Mouse (Mus musculus) ES-CJ7 (cell line): Measurements from ENCODE around the gene Efemp2.

Experiments
- DNase-seq: peaks from one replicate; pipeline ENCODE4 v3.0.0; 2011; ENCODE audit warnings: low read depth, low spot score

Efemp2 gene

GRCm38 (mm10) chr19:5473720-5474119, at the start of gene Efemp2:
Efemp2 (plus strand) TSS chr19:5473954.
- DNase-seq: peak; percentile 76

GRCm38 (mm10) chr19:5424092-5424781, 49.5 kb upstream of the Efemp2 start:
- DNase-seq: peak; percentile 58

DNA sequence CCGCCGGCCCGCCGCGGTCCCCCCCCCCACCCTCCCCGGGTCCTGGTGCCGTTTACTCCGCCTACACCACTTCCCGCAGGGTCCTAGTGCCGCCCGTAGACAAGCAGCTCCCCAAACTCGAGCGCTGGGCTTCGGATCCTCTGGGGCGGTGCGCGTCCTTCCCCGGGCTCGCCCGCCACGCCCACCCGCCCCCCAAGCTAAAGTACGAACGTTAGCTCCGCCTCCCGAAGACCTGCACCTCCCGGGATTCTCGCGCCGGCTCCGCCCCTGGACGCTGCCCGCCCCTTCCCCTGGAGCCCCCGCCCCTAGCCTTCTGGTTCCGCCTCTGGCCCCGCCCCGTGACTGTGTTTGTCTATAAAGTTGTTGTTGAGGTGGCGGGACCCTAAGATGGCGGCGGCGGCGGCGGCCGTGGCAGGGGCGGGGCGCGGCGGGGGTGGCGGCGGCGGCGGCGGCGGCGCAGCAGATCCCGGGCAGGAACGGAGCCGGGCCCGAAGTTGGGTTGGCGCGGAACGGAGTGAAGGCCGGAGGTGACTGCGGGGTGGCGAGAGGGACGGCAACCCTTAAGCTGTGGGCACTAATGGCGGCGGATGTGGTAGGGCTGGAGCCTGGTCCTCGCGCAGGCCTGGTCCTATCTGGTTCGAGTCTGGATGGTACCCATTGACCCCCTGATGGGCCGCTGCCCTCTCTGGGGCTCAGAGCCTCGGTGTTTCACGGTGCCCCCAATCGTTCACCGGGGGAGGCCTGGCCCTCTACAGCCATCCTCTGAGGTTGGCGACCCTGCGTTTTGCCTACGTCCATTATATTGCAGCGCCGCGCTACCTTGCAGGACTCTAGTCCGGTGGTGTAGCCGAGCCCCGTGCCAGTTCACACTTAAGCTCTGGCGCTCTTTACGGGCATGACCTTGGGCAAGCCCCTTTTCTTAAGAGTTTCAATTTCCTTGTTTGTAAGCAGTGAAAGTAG, 48.7 kb upstream of the Efemp2 start, which contains the start of the genes Drap1 and AI837181:
TSS of gene Drap1 (minus strand) at position 198 of the 960 bp plus-strand sequence.
TSS of gene AI837181 (plus strand) at position 363 of the 960 bp plus-strand sequence.
- peak; percentile 95 for DNase-seq

GRCm38 (mm10) chr19:5425906-5426565, 47.7 kb upstream of the Efemp2 start:
- no peak for DNase-seq

DNA sequence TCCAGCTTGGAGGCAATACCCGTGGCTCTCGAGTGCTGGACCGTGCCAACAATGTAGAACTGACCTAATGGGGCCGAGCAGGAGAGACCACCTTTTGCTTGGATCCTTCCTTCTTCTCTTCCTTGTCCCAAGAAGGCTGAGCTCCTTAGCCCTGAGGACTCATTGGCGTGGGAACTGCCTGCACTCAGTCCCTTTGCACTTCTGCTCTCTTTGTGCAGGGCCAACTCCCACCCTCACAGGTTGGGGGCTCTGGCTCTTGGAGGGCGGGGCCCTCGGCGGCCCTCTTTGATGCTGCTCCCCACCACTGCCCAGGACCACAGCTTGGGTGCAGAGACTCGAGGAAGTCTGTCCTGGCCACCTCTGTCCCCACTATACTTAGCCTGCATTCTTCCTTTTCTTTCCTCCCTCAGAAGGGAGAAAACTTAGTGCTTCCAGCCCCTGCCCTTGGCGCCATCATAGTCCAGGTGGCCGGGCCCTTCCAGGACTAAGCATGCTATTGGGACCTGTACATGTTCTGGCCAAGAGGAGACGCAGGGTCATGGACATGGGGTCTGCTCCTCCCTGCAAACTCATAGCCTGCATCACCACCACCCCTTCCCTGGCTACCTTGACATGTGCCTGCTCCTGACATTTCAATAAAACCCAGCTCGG, 47.0 kb upstream of the Efemp2 start:
- no peak for DNase-seq

DNA sequence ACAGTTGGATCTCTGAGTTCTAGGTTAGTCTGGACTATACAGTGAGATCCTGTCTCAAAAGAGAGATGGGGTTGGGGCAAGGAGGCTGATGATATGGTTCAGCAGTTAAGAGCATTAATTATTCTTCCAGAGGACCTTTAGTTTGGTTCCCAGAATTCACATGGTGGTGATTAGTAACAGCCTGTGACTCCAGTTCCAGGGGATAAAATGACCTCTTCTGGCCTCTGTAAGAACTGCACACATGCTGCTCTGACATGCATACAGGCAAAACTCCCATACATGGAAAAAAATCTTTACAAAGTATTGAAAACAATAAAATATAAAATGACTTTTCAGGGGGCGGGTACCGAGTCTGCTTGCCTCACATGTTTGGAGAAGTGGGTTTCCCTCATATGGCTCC, 45.7 kb upstream of the Efemp2 start:
- DNase-seq: peak; percentile 54

DNA sequence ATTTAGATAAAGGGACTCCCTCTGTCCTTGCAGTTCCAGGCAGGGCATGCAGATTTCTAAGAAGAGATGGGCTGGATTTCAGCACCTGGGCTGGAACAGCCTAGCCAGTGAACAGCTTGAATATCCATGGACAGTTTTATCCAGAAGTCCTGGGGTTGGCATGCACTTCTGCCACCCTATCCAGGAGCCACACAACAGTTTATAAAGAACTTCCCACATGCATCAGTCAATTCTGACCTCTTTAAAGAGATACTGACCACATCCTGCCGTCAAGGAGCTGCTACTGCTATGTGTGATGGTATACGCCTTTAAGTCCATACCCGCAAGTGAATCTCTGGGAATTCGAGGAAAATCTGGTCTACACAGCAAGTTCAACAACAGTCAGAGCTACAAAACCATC, 44.5 kb upstream of the Efemp2 start:
- DNase-seq: no peak

DNA sequence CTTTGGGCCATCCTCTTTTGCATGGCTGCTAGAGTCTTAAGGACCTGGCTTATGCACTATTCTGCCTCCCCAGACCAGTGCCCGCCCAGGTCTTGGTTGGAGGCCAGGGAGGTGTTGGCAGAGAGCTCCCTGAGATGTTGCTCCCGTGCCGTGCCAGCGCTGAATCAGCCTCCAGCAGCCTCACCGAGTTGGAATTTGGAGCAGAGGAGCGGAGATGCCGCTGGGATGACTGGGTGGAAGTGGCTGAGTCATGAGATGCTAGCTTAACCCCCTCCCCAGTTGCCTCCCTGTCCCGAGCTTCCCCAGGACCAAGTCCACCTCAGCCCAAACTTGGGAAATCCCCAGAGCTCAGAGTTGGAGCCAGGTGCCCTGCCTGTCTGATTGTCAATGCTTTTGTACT, 43.9 kb upstream of the Efemp2 start:
- DNase-seq: no peak

GRCm38 (mm10) chr19:5430408-5430807, 43.3 kb upstream of the Efemp2 start:
- DNase-seq: no peak

- no peak for DNase-seq
These were observed 41.8 kb upstream of the Efemp2 start for GRCm38 (mm10) chr19:5431911-5432464.

GRCm38 (mm10) chr19:5432992-5433852, 40.5 kb upstream of the Efemp2 start:
- peak; percentile 57 for DNase-seq

DNA sequence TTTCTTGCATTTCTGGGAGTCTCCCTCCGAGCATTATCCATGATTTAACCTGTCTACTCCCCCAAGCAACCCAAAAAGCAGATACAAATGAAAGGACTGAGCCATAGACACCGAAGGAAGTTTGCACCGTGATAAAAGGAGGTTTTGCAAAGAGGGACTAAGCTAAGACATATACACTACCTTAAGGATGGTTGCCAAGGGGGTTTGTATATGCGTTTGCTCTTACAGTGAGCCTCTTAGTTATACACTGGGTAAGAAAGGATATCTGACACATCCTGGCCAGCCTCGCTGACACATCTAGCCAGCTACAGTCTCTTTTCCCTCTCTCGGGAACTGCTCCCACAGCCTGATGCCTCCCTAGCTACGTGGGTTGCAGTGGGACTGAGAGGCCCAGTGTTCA, 39.8 kb upstream of the Efemp2 start:
- no peak for DNase-seq

DNA sequence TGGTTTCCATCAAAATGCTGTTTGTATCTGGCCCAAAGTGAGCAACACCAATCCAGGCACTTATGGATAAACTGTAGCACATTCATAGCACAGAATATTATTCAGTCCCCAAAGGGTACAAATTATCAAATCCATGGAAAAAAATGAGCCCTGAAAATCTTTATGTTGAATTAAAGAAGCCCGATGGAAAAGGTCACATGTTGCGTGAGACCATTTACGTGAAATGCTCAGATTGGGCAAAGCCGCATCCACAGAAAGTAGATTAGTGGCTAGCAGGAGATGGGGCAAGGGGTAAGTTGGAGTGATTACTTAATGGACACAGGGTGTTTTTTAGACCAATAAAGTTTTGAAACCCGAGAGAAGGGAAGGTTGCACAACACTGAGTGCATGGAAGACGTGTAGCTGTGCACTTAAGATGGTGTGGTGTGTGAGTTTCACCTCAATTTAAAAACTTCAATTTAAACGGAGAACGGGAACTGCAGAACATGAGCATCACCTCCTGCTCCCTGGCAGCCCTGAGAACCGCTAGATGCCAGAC, 29.3 kb upstream of the Efemp2 start:
- no peak for DNase-seq

DNA sequence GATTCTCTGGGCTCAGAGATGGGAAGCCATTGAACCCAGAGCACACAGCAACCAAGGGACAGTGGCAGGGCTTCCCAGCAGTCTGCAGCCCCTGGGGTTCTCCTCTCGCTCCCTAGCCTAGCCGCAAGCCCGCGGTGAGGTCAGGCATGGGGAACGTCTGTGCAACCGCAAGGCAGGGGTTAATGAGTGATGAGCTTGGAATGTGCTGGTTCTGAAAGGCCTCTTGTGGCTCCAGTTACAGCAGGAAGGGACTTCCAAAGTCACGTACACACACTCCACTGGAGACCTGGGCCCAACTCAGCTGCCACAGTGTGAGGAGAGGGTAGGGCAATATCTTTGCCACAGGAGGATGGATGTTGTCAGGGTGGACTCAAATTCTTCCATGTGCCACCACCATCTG, 28.8 kb upstream of the Efemp2 start:
- no peak for DNase-seq

- DNase-seq: no peak
These were observed 28.0 kb upstream of the Efemp2 start for GRCm38 (mm10) chr19:5445747-5446146.

- DNase-seq: peak; percentile 84
These were observed 26.0 kb upstream of the Efemp2 start, which contains the start of gene Fosl1 for GRCm38 (mm10) chr19:5447515-5448353. Fosl1 (plus strand) TSS chr19:5447547.

DNA sequence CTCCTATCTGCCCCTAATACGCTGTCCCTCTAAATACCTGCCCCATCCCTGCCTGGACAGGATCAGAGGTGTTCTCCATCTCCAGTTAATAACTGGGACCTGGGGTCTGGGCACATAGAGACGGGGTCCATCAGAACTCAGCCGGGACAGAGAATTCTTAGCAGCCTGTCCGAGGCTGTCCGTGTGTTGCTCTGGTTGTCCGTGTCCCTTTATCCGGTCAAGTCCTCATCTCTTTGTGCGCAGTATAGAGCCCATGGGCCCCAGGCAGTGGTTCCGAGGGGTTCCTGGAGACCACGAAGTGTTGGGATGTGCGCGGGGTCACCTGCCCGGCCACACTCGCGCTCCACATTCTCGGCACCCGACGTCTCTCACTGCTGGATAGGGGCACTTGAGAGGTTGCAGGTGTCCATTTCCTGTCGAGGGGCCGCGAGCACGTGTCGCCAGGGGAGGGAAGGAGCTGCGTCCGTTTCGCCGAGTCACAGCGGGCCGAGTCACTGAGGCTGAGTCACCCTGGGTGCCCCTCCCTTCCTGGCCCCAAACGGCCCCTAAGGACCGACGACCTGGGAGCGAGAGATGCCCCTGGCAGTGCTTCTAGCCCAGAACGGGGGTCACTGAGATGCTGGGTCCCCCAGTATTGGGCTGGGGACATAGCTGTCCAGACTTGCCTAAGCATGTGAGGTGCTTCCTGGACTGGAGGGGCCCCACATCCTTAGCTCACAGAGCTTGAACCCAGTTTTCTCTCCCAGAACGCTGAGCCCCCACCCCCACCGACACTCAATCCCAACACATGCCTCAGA, 25.2 kb upstream of the Efemp2 start:
- DNase-seq: no peak

- DNase-seq: no peak
These were observed 24.1 kb upstream of the Efemp2 start for GRCm38 (mm10) chr19:5449673-5450072.
